Mouse (Mus musculus) stomach, postnatal 0 days (tissue): Measurements from ENCODE around the gene Aldh1l1. TPM values are rescaled to one million over a fixed set of nuclear protein-coding genes. Genes with fewer than 3 reads are reported as not detected.

ENCODE experiments used
- ATAC-seq: fragments of 200-750 bp; cut with Nextera tagmentation; 2 replicates; pipeline ENCODE4 v1.8.0; 2017; ENCODE audit not compliant: low FRiP score, low TSS enrichment
- DNase-seq: peaks from one replicate; pipeline ENCODE4 v3.0.0-alpha.2; 2016; ENCODE audit warnings: low spot score
- H3K27ac ChIP-seq: fragments of 300-500 bp; sonication (generic); replicated peaks from 2 replicates; pipeline ENCODE4 v1.5.1; 2014; ENCODE audit warnings: mild to moderate bottlenecking, control low read depth
- H3K27me3 ChIP-seq: fragments of 300-500 bp; sonication (generic); 2 replicates; pipeline ENCODE4 v1.6.1; 2014; ENCODE audit warnings: low read length; ENCODE audit not compliant: control insufficient read depth, insufficient read depth
- H3K36me3 ChIP-seq: fragments of 300-500 bp; sonication (generic); 2 replicates; pipeline ENCODE4 v1.6.1; 2014; ENCODE audit warnings: low read length, mixed read lengths; ENCODE audit not compliant: control insufficient read depth, insufficient read depth
- H3K4me1 ChIP-seq: fragments of 300-500 bp; sonication (generic); replicated peaks from 2 replicates; pipeline ENCODE4 v1.6.1; 2014; ENCODE audit warnings: antibody characterized with exemption; ENCODE audit not compliant: control insufficient read depth, insufficient read depth
- H3K4me2 ChIP-seq: fragments of 300-500 bp; sonication (generic); replicated peaks from 2 replicates; pipeline ENCODE4 v1.6.1; 2014; ENCODE audit warnings: low read depth, mild to moderate bottlenecking, control low read depth, moderate library complexity
- H3K4me3 ChIP-seq: fragments of 300-500 bp; sonication (generic); 2 replicates; pipeline ENCODE4 v1.5.1; 2014; ENCODE audit warnings: low read depth, low read length, control low read depth
- H3K9ac ChIP-seq: fragments of 300-500 bp; sonication (generic); 2 replicates; pipeline ENCODE4 v1.6.1; 2014; ENCODE audit warnings: mild to moderate bottlenecking, low read length, control low read depth, mixed read lengths
- H3K9me3 ChIP-seq: fragments of 300-500 bp; sonication (generic); 2 replicates; pipeline ENCODE4 v1.6.1; 2016; ENCODE audit warnings: low read length; ENCODE audit not compliant: control insufficient read depth
- CTCF ChIP-seq: IDR thresholded peaks from 2 replicates; pipeline ENCODE4 v1.5.1; 2016; ENCODE audit warnings: antibody characterized with exemption, low read depth, mild to moderate bottlenecking, moderate library complexity
- EP300 ChIP-seq: optimal IDR thresholded peaks from 2 replicates; pipeline ENCODE3; 2016; ENCODE audit warnings: antibody characterized with exemption
- WGBS: fragments of 180-500 bp; shearing (Covaris S2); extraction: QIAGEN DNeasy Blood & Tissue Kit; methylation state at CpG from one replicate; pipeline ENCODE4 v1.1.7; 2014; 5-methylcytosine and 5-hydroxymethylcytosine counted together
- polyA plus RNA-seq: library from polyadenylated mRNA; unstranded; fragments of >200 nt; fragmentation: Nextera tagmentation; extraction: Ambion mirVana; gene quantifications from 2 replicates; pipeline ENCODE4 v1.2.1, GENCODE M21; 2015

Gene Aldh1l1
- polyA plus RNA-seq, 1 experiment from 2014 or later = 6.6 TPM

DNA sequence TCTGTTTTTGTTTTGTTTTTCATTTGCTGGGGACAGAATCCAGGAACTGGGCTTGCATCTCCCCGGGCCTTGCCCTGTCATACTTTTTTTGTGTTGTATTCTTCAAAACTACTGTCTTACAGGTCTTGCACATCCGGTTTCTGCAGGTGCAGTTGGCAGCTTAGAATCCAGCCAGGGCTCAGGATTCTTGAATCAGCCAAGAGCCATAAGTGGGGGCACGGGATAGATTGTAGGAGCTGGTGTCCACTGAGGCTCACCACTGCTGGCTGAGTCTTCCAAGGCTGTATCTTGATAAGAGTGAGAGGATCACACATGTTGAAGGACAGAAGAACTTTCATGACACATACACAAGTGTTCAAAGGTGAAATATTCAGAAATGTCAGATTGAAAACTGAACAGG, 117.9 kb downstream of the Aldh1l1 start:
- ATAC-seq (no peak), DNase-seq (no peak)
- no peak for TF ChIP-seq CTCF
- no peak for TF ChIP-seq EP300
- Histone ChIP-seq H3K9me3 (no peaks in the 10 kb centered on the region), H3K4me2 (peak overlapping the region; percentile 82), H3K9ac (no peak overlapping the region), H3K4me3 (peak overlapping the region; percentile 55), H3K36me3 (no peaks in the 10 kb centered on the region), H3K4me1 (no peaks in the 10 kb centered on the region), H3K27me3 (no peaks in the 10 kb centered on the region), H3K27ac (no peak overlapping the region)
- 58% methylated on average over 3 of the region's 3 CpGs for WGBS

DNA sequence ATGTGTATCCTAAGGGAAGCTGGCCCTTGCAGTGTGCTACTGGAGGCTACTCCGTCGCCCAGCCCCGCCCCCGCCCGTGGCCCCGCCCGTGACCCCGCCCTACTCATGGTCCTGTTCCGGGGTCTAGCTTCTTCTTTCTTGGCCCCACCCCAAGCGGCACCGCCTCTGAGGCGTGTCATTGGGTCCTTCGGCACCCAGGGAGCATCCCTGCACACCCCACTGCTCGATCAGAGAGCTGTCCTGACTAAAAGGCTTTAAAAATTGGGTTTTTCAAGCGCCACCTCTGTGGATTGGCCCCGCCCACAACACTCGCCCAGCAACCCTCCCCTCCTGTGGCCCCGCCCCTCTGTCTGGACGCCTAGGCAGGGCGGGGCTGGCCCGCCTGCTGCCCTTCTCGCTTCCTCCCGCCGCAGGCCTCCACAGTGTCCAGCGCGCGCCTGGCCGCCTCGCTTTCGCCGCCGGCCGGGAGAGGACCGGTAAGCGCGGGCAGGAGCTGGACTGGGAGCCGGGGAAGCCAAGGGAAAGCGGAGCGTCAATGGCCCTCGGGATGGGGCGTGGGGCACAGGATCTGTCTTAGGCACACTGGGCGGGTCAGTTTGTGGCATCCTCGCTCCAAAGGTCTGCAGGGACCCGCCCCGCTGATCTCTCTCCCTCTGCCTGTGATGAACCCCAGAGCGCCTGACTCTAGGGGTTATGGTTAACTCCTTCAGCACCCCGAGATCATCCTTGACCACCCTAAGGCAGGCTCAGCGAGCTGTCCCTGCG, 118.5 kb downstream of the Aldh1l1 start, which contains the start of gene Slc41a3:
TSS of gene Slc41a3 (plus strand) at position 193 of the 765 bp plus-strand sequence.
- Histone ChIP-seq H3K9ac (peak within 1 kb of the TSS; percentile 62), H3K4me2 (peak within 1 kb of the TSS; percentile 82), H3K4me3 (peak within 1 kb of the TSS; percentile 55), H3K4me1 (no peaks in the 10 kb centered on the region), H3K9me3 (no peaks in the 10 kb centered on the region), H3K27ac (peak within 1 kb of the TSS; percentile 80), H3K27me3 (no peaks in the 10 kb centered on the region), H3K36me3 (no peaks in the 10 kb centered on the region)
- DNase-seq (peak; percentile 94), ATAC-seq (peak; percentile 96)
- no peak for TF ChIP-seq EP300
- TF ChIP-seq CTCF = no peak
- 2% methylated on average over 49 of the region's 49 CpGs for WGBS

DNA sequence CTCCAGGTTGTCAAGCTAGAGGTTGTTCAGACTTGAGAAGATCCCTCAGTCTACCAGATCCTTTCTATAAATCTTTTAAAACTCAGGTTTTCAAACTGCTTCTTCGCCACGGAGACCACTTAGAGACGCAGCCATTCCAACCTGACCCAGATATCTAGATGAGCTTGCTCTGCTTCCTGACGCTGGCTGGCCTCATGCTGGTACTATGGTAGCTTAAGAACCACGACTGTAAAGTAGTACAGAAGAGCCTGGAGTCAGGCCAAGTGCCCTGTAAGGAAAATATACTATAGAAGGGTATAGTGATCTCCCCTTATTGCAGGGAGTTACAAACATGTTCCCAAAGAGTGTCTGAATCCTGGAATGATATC, 119.1 kb downstream of the Aldh1l1 start:
- TF ChIP-seq CTCF = no peak
- TF ChIP-seq EP300 = no peak

DNA sequence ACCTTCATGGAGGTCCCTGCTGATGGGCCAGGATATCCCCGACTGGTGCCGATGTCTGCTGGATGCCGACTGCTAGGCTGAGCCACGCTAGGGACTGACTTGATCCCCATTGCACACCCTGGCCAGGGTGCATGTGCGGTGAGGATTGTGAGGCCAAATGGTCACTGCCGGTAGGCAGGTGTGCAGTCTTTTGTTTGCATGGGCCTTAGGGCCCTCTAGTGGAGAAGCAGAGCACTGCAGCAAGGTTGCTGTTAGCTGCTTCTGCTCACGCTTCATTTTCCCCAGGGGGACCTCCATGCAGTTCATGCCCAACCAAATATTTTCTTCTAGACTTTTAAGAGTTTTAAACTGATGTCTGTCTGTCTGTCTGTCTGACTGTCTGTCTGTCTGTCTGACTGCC, 120.3 kb downstream of the Aldh1l1 start:
- H3K36me3 ChIP-seq = no peaks in the 10 kb centered on the region
- TF ChIP-seq EP300 (no peak), CTCF (peak; percentile 90)
- H3K4me1 ChIP-seq = no peaks in the 10 kb centered on the region
- no peak for ATAC-seq
- H3K27me3 ChIP-seq = no peaks in the 10 kb centered on the region
- WGBS = 32% methylated on average over 7 of the region's 7 CpGs
- no peak overlapping the region for H3K27ac ChIP-seq
- peak; percentile 81 for DNase-seq
- no peak overlapping the region for H3K4me2 ChIP-seq
- no peak overlapping the region for H3K9ac ChIP-seq
- H3K4me3 ChIP-seq = no peak overlapping the region
- no peaks in the 10 kb centered on the region for H3K9me3 ChIP-seq

More for the DNA sequence above, 119.1 kb downstream of the Aldh1l1 start:
- peak overlapping the region; percentile 82 for H3K4me2 ChIP-seq
- peak overlapping the region; percentile 55 for H3K4me3 ChIP-seq
- H3K9ac ChIP-seq = peak overlapping the region; percentile 62
- H3K9me3 ChIP-seq = no peaks in the 10 kb centered on the region
- DNase-seq (no peak), ATAC-seq (no peak)
- no peak overlapping the region for H3K27ac ChIP-seq
- no peaks in the 10 kb centered on the region for H3K27me3 ChIP-seq
- no peaks in the 10 kb centered on the region for H3K36me3 ChIP-seq
- no peaks in the 10 kb centered on the region for H3K4me1 ChIP-seq
- 25% methylated on average over 5 of the region's 5 CpGs for WGBS

DNA sequence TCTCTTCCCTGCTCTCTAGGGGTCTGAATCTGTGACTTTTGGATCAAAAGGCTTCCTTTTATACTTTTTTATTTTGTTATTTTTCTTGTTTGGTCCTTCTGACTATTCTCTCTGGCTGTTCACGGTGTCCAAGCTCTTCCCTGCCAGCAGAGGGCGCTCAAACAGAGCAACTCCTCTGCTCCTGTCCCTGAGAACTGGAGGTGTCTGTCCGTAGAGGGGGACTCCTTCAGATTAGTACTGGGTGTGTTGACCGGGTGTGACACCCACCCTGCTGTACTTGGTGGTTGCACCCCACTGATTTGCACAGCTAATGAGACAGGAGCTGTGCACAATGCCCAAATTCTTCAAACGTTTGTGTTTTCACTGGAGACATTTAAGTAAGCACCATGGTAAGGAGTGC, 121.0 kb downstream of the Aldh1l1 start:
- no peaks in the 10 kb centered on the region for H3K36me3 ChIP-seq
- H3K4me3 ChIP-seq = no peak overlapping the region
- H3K9me3 ChIP-seq = no peaks in the 10 kb centered on the region
- H3K27ac ChIP-seq = no peak overlapping the region
- 9% methylated on average over 5 of the region's 5 CpGs for WGBS
- no peak for ATAC-seq
- TF ChIP-seq EP300 = no peak
- peak; percentile 93 for TF ChIP-seq CTCF
- H3K4me2 ChIP-seq = no peak overlapping the region
- no peaks in the 10 kb centered on the region for H3K4me1 ChIP-seq
- peak; percentile 80 for DNase-seq
- no peak overlapping the region for H3K9ac ChIP-seq
- H3K27me3 ChIP-seq = no peaks in the 10 kb centered on the region

DNA sequence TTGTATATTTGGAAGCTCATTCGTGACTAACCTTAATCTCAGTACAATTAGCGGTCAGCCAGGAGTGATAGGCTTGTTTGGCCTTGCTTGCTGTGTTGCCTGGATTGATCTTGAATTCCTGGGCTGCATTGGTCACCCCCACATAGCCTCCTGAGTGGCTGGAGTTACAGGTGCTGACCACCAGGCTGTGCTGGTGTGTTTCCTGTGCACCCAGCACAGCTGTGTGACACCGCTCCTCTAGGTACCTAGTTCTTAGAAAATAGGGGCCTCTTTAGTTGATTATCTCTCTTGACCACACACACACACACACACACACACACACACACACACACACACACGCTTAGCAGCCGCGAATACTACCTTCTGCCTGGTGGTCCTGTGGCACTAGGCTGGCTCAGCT, 122.0 kb downstream of the Aldh1l1 start:
- H3K27me3 ChIP-seq = no peaks in the 10 kb centered on the region
- peak; percentile 51 for DNase-seq
- H3K4me3 ChIP-seq = no peak overlapping the region
- no peaks in the 10 kb centered on the region for H3K36me3 ChIP-seq
- no peaks in the 10 kb centered on the region for H3K9me3 ChIP-seq
- no peak overlapping the region for H3K4me2 ChIP-seq
- ATAC-seq = peak; percentile 41; the same call in 1 of the 2 replicates
- no peak overlapping the region for H3K9ac ChIP-seq
- H3K27ac ChIP-seq = no peak overlapping the region
- TF ChIP-seq CTCF (peak; percentile 73), EP300 (no peak)
- WGBS = 53% methylated on average over 6 of the region's 6 CpGs
- no peaks in the 10 kb centered on the region for H3K4me1 ChIP-seq
